Mouse (Mus musculus) E14TG2a.4 (cell line): ENCODE measurements around the gene Tmem248.

Experiments
- H3K27me3 ChIP-seq: 2 replicates; pipeline ENCODE4 v1.6.1; 2014; ENCODE audit warnings: low read length, control low read depth; ENCODE audit not compliant: insufficient read depth
- H3K36me3 ChIP-seq: 2 replicates; pipeline ENCODE4 v1.6.1; 2014; ENCODE audit warnings: low read length, control low read depth; ENCODE audit not compliant: insufficient read depth
- H3K4me1 ChIP-seq: replicated peaks from 2 replicates; pipeline ENCODE4 v1.6.1; 2014; ENCODE audit warnings: low read depth, low read length, control low read depth
- H3K4me3 ChIP-seq: replicated peaks from 2 replicates; pipeline ENCODE4 v1.5.1; 2014; ENCODE audit warnings: mild to moderate bottlenecking, low read length
- H3K9me3 ChIP-seq: 2 replicates; pipeline ENCODE4 v1.6.1; 2014; ENCODE audit warnings: low read length, control low read depth
- CTCF ChIP-seq: conservative IDR thresholded peaks from 2 replicates; pipeline ENCODE4 v1.5.1; 2014; ENCODE audit warnings: low read length
- NANOG ChIP-seq: IDR thresholded peaks from 2 replicates; pipeline ENCODE4 v1.6.1; 2014; ENCODE audit warnings: borderline replicate concordance, low read length, mixed read lengths
- POU5F1 ChIP-seq: IDR thresholded peaks from 2 replicates; pipeline ENCODE4 v1.6.1; 2014; ENCODE audit warnings: low read length, borderline replicate concordance

Tmem248 gene

GRCm38 (mm10) chr5:130181740-130182540, 34.9 kb upstream of the Tmem248 start:
- no peaks in the 10 kb centered on the region for H3K36me3 ChIP-seq
- no peak overlapping the region for H3K4me3 ChIP-seq
- no peaks in the 10 kb centered on the region for H3K9me3 ChIP-seq
- TF ChIP-seq POU5F1 (no peak), NANOG (no peak), CTCF (no peak)
- H3K27me3 ChIP-seq = no peaks in the 10 kb centered on the region
- H3K4me1 ChIP-seq = peaks cover 69% of the 10 kb centered on the region

- H3K36me3 ChIP-seq = peaks cover 1% of the 10 kb centered on the region; the same call in 1 of the 2 replicates
- H3K4me1 ChIP-seq = peaks cover 70% of the 10 kb centered on the region
- H3K9me3 ChIP-seq = no peaks in the 10 kb centered on the region
- TF ChIP-seq NANOG = no peak
- TF ChIP-seq POU5F1 = no peak
- no peak for TF ChIP-seq CTCF
- no peaks in the 10 kb centered on the region for H3K27me3 ChIP-seq
- no peak overlapping the region for H3K4me3 ChIP-seq
Observed at GRCm38 (mm10) chr5:130182541-130182821, 34.4 kb upstream of the Tmem248 start.

- peaks cover 57% of the 10 kb centered on the region for H3K4me1 ChIP-seq
- H3K9me3 ChIP-seq = no peaks in the 10 kb centered on the region
- TF ChIP-seq CTCF = no peak
- TF ChIP-seq NANOG = no peak
- TF ChIP-seq POU5F1 = no peak
- H3K4me3 ChIP-seq = no peak overlapping the region
- H3K27me3 ChIP-seq = no peaks in the 10 kb centered on the region
- peaks cover 13% of the 10 kb centered on the region for H3K36me3 ChIP-seq
Observed at GRCm38 (mm10) chr5:130184193-130184856, 32.6 kb upstream of the Tmem248 start.

- no peaks in the 10 kb centered on the region for H3K9me3 ChIP-seq
- no peak for TF ChIP-seq NANOG
- TF ChIP-seq CTCF = no peak
- no peak for TF ChIP-seq POU5F1
- H3K4me1 ChIP-seq = peaks cover 48% of the 10 kb centered on the region
- peaks cover 23% of the 10 kb centered on the region for H3K36me3 ChIP-seq
- H3K27me3 ChIP-seq = no peaks in the 10 kb centered on the region
- H3K4me3 ChIP-seq = no peak overlapping the region
Observed at GRCm38 (mm10) chr5:130185312-130185711, 31.6 kb upstream of the Tmem248 start.

GRCm38 (mm10) chr5:130187383-130187782, 29.5 kb upstream of the Tmem248 start:
- H3K4me1 ChIP-seq = peaks cover 30% of the 10 kb centered on the region
- no peak for TF ChIP-seq CTCF
- no peak for TF ChIP-seq POU5F1
- no peak for TF ChIP-seq NANOG
- peaks cover 44% of the 10 kb centered on the region for H3K36me3 ChIP-seq
- no peaks in the 10 kb centered on the region for H3K27me3 ChIP-seq
- H3K4me3 ChIP-seq = no peak overlapping the region
- H3K9me3 ChIP-seq = no peaks in the 10 kb centered on the region

GRCm38 (mm10) chr5:130190909-130191308, 26.0 kb upstream of the Tmem248 start:
- no peaks in the 10 kb centered on the region for H3K9me3 ChIP-seq
- H3K4me3 ChIP-seq = no peak overlapping the region
- peaks cover 75% of the 10 kb centered on the region for H3K36me3 ChIP-seq
- TF ChIP-seq NANOG (no peak), CTCF (no peak), POU5F1 (no peak)
- peaks cover 18% of the 10 kb centered on the region for H3K4me1 ChIP-seq
- H3K27me3 ChIP-seq = no peaks in the 10 kb centered on the region

GRCm38 (mm10) chr5:130191865-130192264, 25.0 kb upstream of the Tmem248 start:
- TF ChIP-seq POU5F1 (no peak), NANOG (no peak), CTCF (no peak)
- no peak overlapping the region for H3K4me3 ChIP-seq

GRCm38 (mm10) chr5:130192356-130192944, 24.4 kb upstream of the Tmem248 start:
- Histone ChIP-seq H3K4me3 (no peak overlapping the region), H3K4me1 (peaks cover 8% of the 10 kb centered on the region), H3K27me3 (no peaks in the 10 kb centered on the region), H3K9me3 (no peaks in the 10 kb centered on the region), H3K36me3 (peaks cover 85% of the 10 kb centered on the region)
- TF ChIP-seq NANOG (no peak), POU5F1 (no peak), CTCF (no peak)

More at GRCm38 (mm10) chr5:130191865-130192264, 25.0 kb upstream of the Tmem248 start:
- no peaks in the 10 kb centered on the region for H3K27me3 ChIP-seq
- H3K4me1 ChIP-seq = peaks cover 10% of the 10 kb centered on the region
- H3K36me3 ChIP-seq = peaks cover 81% of the 10 kb centered on the region
- no peaks in the 10 kb centered on the region for H3K9me3 ChIP-seq
